Mouse (Mus musculus) cortical plate, adult 2 months (tissue): ENCODE results near the gene Prkcz. TPM values are rescaled to one million over a fixed set of nuclear protein-coding genes. Genes with fewer than 3 reads are reported as not detected.
A peak's percentile ranks its signal among the peaks of the same experiment; 100 is the strongest.

Source experiments
- H3K27ac ChIP-seq: fragments of 200-500 bp; 2 replicates; pipeline ENCODE4 v1.5.1; 2012; ENCODE audit warnings: low read length, control low read depth, inconsistent platforms; ENCODE audit not compliant: insufficient read depth
- H3K4me1 ChIP-seq: fragments of 200-500 bp; 2 replicates; pipeline ENCODE4 v1.6.1; 2011; ENCODE audit warnings: low read length; ENCODE audit not compliant: control insufficient read depth, insufficient read depth
- H3K4me3 ChIP-seq: fragments of 200-500 bp; 2 replicates; pipeline ENCODE4 v1.5.1; 2011; ENCODE audit warnings: mild to moderate bottlenecking, low read length, control low read depth; ENCODE audit not compliant: insufficient read depth
- CTCF ChIP-seq: fragments of 200-500 bp; IDR thresholded peaks from 2 replicates; pipeline ENCODE4 v1.5.1; 2011; ENCODE audit warnings: mild to moderate bottlenecking, control low read depth, low read length; ENCODE audit not compliant: insufficient read depth; ENCODE audit errors: extremely low read depth
- POLR2A ChIP-seq: fragments of 200-500 bp; IDR thresholded peaks from 2 replicates; pipeline ENCODE4 v1.6.1; 2011; ENCODE audit warnings: mild to moderate bottlenecking, low read length, control low read depth; ENCODE audit not compliant: insufficient read depth; ENCODE audit errors: extremely low read depth
- polyA plus RNA-seq: library from polyadenylated mRNA; depleted of rRNA; stranded (reverse); fragments of >200 nt; gene quantifications from 2 replicates; pipeline ENCODE4 v1.2.3, GENCODE M21; 2012

Gene Prkcz
- polyA plus RNA-seq, 1 experiment, result 315 TPM

- H3K4me1 ChIP-seq, result peaks cover 19% of the 10 kb centered on the region
- no peak for TF ChIP-seq CTCF
- no peak for TF ChIP-seq POLR2A
- no peak overlapping the region for H3K27ac ChIP-seq
- H3K4me3 ChIP-seq, result no peak overlapping the region
Observed at GRCm38 (mm10) chr4:155279926-155280767, 81.0 kb downstream of the Prkcz start.

- H3K27ac ChIP-seq, result no peak overlapping the region
- TF ChIP-seq POLR2A, result no peak
- TF ChIP-seq CTCF, result 0 out of 2 replicates have a peak, but pooled peaks have one; percentile 13
- no peak overlapping the region for H3K4me3 ChIP-seq
- H3K4me1 ChIP-seq, result peaks cover 17% of the 10 kb centered on the region
Observed at GRCm38 (mm10) chr4:155279054-155279453, 82.1 kb downstream of the Prkcz start.

DNA sequence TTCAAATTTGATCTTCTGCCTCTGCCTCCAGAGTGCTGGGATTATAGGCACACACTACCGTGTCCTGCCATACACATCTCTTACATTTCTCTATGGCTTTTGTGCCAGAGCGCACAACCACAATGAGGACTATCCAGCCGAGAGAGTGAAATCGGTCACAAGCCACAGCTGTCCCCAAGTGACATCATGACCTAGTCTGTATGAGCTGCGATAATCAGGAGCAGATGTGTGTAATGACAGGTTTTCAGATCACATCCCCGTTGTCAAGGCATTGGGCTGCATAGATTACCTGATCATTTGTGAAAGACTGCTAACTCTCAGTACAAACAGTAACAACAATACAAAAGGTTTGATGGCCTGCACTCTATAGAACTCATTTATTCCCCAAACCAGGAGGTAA, 83.2 kb downstream of the Prkcz start:
- H3K4me1 ChIP-seq, result peaks cover 17% of the 10 kb centered on the region
- TF ChIP-seq CTCF, result no peak
- no peak for TF ChIP-seq POLR2A
- no peak overlapping the region for H3K4me3 ChIP-seq
- H3K27ac ChIP-seq, result no peak overlapping the region

DNA sequence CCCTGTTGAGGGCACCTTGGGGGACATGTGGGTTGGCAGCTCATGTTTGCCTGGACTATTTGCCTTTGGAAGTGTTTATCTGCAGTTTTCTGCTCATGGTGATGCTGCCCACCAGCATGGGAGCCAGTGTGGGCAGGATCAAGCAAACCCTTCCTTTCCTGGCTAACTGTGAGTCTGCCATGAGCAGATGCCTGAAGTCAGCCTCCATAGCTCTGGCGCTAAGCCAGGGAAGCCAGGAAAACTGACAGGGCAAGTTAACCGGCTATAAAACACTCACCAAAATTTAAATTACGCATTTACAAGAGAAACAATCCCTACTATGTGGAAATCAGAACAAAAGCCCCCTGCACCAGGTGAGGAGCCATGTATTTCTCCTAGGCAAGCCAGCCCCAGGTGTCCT, 86.3 kb downstream of the Prkcz start:
- Histone ChIP-seq H3K4me1 (peaks cover 6% of the 10 kb centered on the region), H3K4me3 (no peak overlapping the region), H3K27ac (no peak overlapping the region)
- no peak for TF ChIP-seq POLR2A

- Histone ChIP-seq H3K27ac (no peak overlapping the region), H3K4me1 (peaks cover 6% of the 10 kb centered on the region), H3K4me3 (no peak overlapping the region)
- no peak for TF ChIP-seq CTCF
- TF ChIP-seq POLR2A, result no peak
Observed at GRCm38 (mm10) chr4:155274451-155274850, 86.7 kb downstream of the Prkcz start.

DNA sequence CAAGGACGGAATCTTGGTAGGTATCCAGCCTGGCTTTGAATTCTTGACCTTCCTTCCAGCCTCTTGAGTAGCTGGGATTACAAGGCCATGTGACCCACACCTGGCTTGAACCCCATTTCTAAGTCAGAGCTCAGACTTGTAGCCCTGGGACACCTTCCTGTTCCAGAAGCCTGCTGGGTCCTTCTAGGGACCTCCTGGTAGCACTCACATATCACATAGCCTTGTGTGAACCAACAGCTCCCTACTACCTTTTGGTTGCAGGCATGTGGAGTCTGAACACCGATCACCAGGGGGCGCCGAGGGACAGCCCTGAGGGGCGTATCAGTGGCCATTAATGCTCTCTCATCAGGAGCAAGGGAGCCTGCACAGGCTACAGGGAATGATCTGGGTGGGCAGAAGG, 92.8 kb downstream of the Prkcz start:
- H3K4me1 ChIP-seq, result no peaks in the 10 kb centered on the region
- peak; percentile 57 for TF ChIP-seq CTCF
- no peak for TF ChIP-seq POLR2A
- H3K4me3 ChIP-seq, result no peak overlapping the region
- H3K27ac ChIP-seq, result no peak overlapping the region

- Histone ChIP-seq H3K4me3 (no peak overlapping the region), H3K4me1 (no peaks in the 10 kb centered on the region), H3K27ac (no peak overlapping the region)
- no peak for TF ChIP-seq CTCF
- TF ChIP-seq POLR2A, result no peak
Observed at GRCm38 (mm10) chr4:155267639-155268175, 93.5 kb downstream of the Prkcz start.

DNA sequence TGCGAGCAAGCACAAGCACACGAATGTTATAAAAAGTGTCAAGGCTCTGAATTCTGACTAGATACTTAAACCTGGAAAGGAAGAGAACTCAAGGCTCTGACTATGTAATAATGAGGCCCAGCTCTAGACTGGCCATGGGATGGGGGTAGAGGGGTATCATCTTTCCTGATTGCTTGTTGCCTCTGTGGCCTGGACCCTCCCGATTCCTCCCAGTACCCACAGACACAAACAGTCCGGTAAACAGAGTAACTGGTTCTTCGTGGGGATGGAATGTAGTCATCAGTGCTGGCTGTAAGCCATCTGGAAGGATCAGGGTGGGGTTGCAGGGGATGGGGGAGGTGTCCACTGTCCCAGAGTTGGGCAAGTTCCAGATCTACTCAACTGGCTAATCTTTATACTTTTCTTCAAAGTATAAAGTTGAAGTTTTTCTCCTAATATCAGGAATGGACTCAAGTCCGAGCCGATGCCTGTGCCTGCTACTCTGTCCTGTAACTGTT, 94.1 kb downstream of the Prkcz start:
- TF ChIP-seq CTCF (no peak), POLR2A (no peak)

GRCm38 (mm10) chr4:155264521-155265321, 96.4 kb downstream of the Prkcz start:
- Histone ChIP-seq H3K27ac (no peak overlapping the region), H3K4me1 (no peaks in the 10 kb centered on the region), H3K4me3 (no peak overlapping the region)
- TF ChIP-seq CTCF (no peak), POLR2A (no peak)

More for the DNA sequence above, 94.1 kb downstream of the Prkcz start:
- no peaks in the 10 kb centered on the region for H3K4me1 ChIP-seq
- H3K27ac ChIP-seq, result no peak overlapping the region
- no peak overlapping the region for H3K4me3 ChIP-seq
